Mouse (Mus musculus) MEL (cell line): ENCODE measurements around the gene Ppp2r1b. TPM values are rescaled to one million over a fixed set of nuclear protein-coding genes. Genes with fewer than 3 reads are reported as not detected.

Source experiments
- DNase-seq: peaks from one replicate; pipeline ENCODE4 v3.0.0; 2011; ENCODE audit warnings: low read depth, low spot score
- H3K27ac ChIP-seq: 2 replicates; pipeline ENCODE4 v1.5.1; 2012; ENCODE audit warnings: low read depth, mild to moderate bottlenecking, control low read depth, low read length, moderate library complexity; ENCODE audit not compliant: control insufficient read depth
- H3K27me3 ChIP-seq, 2 experiments: fragments of 150-350 bp in 1 of 2; sonication (generic) in 1 of 2; 2 replicates each; pipeline ENCODE4 v1.6.1; 2012; ENCODE audit warnings: low read length in 2 of 2, mild to moderate bottlenecking in 2 of 2, improper control_type of control experiment in 1 of 2, moderate library complexity in 1 of 2; ENCODE audit not compliant: insufficient read depth in 2 of 2, control insufficient read depth in 1 of 2
- H3K36me3 ChIP-seq, 2 experiments: 2 replicates each; pipeline ENCODE4 v1.6.1; 2012 to 2014; ENCODE audit warnings: low read length in 2 of 2, improper control_type of control experiment in 1 of 2, inconsistent platforms in 1 of 2, mild to moderate bottlenecking in 1 of 2; ENCODE audit not compliant: insufficient read depth in 2 of 2, control insufficient read depth in 1 of 2
- H3K4me1 ChIP-seq, 2 experiments: fragments of 150-350 bp in 1 of 2; sonication (generic) in 1 of 2; 2 replicates each; pipeline ENCODE4 v1.6.1; 2012; ENCODE audit warnings: low read length in 2 of 2, improper control_type of control experiment in 1 of 2, mild to moderate bottlenecking in 1 of 2; ENCODE audit not compliant: insufficient read depth in 2 of 2, control insufficient read depth in 1 of 2
- H3K4me3 ChIP-seq, 2 experiments: fragments of 150-350 bp in 1 of 2; sonication (generic) in 1 of 2; 2 replicates each; pipeline ENCODE4 v1.5.1; 2012; ENCODE audit warnings: low read depth in 2 of 2, low read length in 2 of 2, mild to moderate bottlenecking in 2 of 2, moderate library complexity in 2 of 2, control low read depth in 1 of 2, improper control_type of control experiment in 1 of 2; ENCODE audit not compliant: control insufficient read depth in 1 of 2, insufficient read depth in 1 of 2
- H3K79me2 ChIP-seq: 2 replicates; pipeline ENCODE4 v1.6.1; 2012; ENCODE audit warnings: mild to moderate bottlenecking, low read length, moderate library complexity; ENCODE audit not compliant: control insufficient read depth, poor library complexity, insufficient read depth
- H3K9ac ChIP-seq: 2 replicates; pipeline ENCODE4 v1.6.1; 2012; ENCODE audit warnings: low read depth, mild to moderate bottlenecking, control low read depth, low read length, moderate library complexity; ENCODE audit not compliant: control insufficient read depth, poor library complexity, severe bottlenecking
- H3K9me3 ChIP-seq: fragments of 150-350 bp; sonication (generic); replicated peaks from 2 replicates; pipeline ENCODE4 v1.6.1; 2012; ENCODE audit warnings: mild to moderate bottlenecking, low read length, improper control_type of control experiment, moderate library complexity; ENCODE audit not compliant: insufficient read depth
- CHD2 ChIP-seq: IDR thresholded peaks from 2 replicates; pipeline ENCODE4 v1.6.1; 2011; ENCODE audit warnings: low read length, improper control_type of control experiment
- ELF1 ChIP-seq: IDR thresholded peaks from 2 replicates; pipeline ENCODE4 v1.6.1; 2014; ENCODE audit warnings: low read depth, mild to moderate bottlenecking, inconsistent platforms, low read length, improper control_type of control experiment, moderate library complexity
- ETS1 ChIP-seq: IDR thresholded peaks from 2 replicates; pipeline ENCODE4 v1.6.1; 2012; ENCODE audit warnings: low read depth, mild to moderate bottlenecking, inconsistent platforms, low read length, improper control_type of control experiment, moderate library complexity
- GABPA ChIP-seq: IDR thresholded peaks from 2 replicates; pipeline ENCODE4 v1.6.1; 2012; ENCODE audit warnings: low read depth, mild to moderate bottlenecking, inconsistent platforms, low read length, improper control_type of control experiment, moderate library complexity
- GATA1 ChIP-seq: IDR thresholded peaks from 2 replicates; pipeline ENCODE4 v1.6.1; 2011; ENCODE audit warnings: low read depth, low read length, improper control_type of control experiment
- JUND ChIP-seq: IDR thresholded peaks from 2 replicates; pipeline ENCODE4 v1.6.1; 2011; ENCODE audit warnings: low read depth, mild to moderate bottlenecking, improper control_type of control experiment, low read length
- MAFK ChIP-seq: IDR thresholded peaks from 2 replicates; pipeline ENCODE4 v1.6.1; 2011; ENCODE audit warnings: low read depth, mild to moderate bottlenecking, low read length, improper control_type of control experiment, borderline replicate concordance
- MAX ChIP-seq: IDR thresholded peaks from 2 replicates; pipeline ENCODE4 v1.6.1; 2011; ENCODE audit warnings: low read length, improper control_type of control experiment
- MYB ChIP-seq: IDR thresholded peaks from 2 replicates; pipeline ENCODE4 v1.6.1; 2011; ENCODE audit warnings: mild to moderate bottlenecking, low read depth, low read length, improper control_type of control experiment
- MYC ChIP-seq: IDR thresholded peaks from 2 replicates; pipeline ENCODE4 v1.6.1; 2011; ENCODE audit warnings: low read depth, mild to moderate bottlenecking, low read length, improper control_type of control experiment, moderate library complexity
- POLR2AphosphoS5 ChIP-seq: IDR thresholded peaks from 2 replicates; pipeline ENCODE4 v1.6.1; 2012; ENCODE audit warnings: low read depth, borderline replicate concordance, mild to moderate bottlenecking, inconsistent platforms, low read length, moderate library complexity, mixed read lengths
- RAD21 ChIP-seq: IDR thresholded peaks from 2 replicates; pipeline ENCODE4 v1.6.1; 2011; ENCODE audit warnings: mild to moderate bottlenecking, low read depth, low read length, improper control_type of control experiment
- RCOR1 ChIP-seq: IDR thresholded peaks from 2 replicates; pipeline ENCODE4 v1.6.1; 2012; ENCODE audit warnings: low read depth, mild to moderate bottlenecking, inconsistent platforms, low read length, improper control_type of control experiment
- TAL1 ChIP-seq: IDR thresholded peaks from 2 replicates; pipeline ENCODE4 v1.6.1; 2012; ENCODE audit warnings: mild to moderate bottlenecking, inconsistent platforms, low read length, moderate library complexity, mixed read lengths
- TBP ChIP-seq: IDR thresholded peaks from 2 replicates; pipeline ENCODE4 v1.8.0; 2011; ENCODE audit warnings: low read depth, low read length, improper control_type of control experiment
- UBTF ChIP-seq: IDR thresholded peaks from 2 replicates; pipeline ENCODE4 v1.6.1; 2012; ENCODE audit warnings: low read depth, mild to moderate bottlenecking, inconsistent platforms, low read length, improper control_type of control experiment, moderate library complexity, borderline replicate concordance; ENCODE audit not compliant: insufficient read depth
- USF2 ChIP-seq, 2 experiments: IDR thresholded peaks; 2 replicates each; pipeline ENCODE4 v1.6.1; 2011 to 2012; ENCODE audit warnings: improper control_type of control experiment in 2 of 2, low read length in 2 of 2, borderline replicate concordance in 1 of 2, inconsistent platforms in 1 of 2, low read depth in 1 of 2, mild to moderate bottlenecking in 1 of 2; ENCODE audit not compliant: insufficient read depth in 1 of 2
- ZC3H11A ChIP-seq: IDR thresholded peaks from 2 replicates; pipeline ENCODE4 v1.6.1; 2012; ENCODE audit warnings: low read depth, mild to moderate bottlenecking, inconsistent platforms, low read length, improper control_type of control experiment
- ZKSCAN1 ChIP-seq: IDR thresholded peaks from 2 replicates; pipeline ENCODE4 v1.6.1; 2012; ENCODE audit warnings: low read depth, mild to moderate bottlenecking, inconsistent platforms, low read length, improper control_type of control experiment, moderate library complexity
- ZMIZ1 ChIP-seq: IDR thresholded peaks from 2 replicates; pipeline ENCODE4 v1.6.1; 2012; ENCODE audit warnings: low read depth, mild to moderate bottlenecking, inconsistent platforms, low read length, improper control_type of control experiment, moderate library complexity
- ZNF384 ChIP-seq: IDR thresholded peaks from 2 replicates; pipeline ENCODE4 v1.6.1; 2012; ENCODE audit warnings: low read depth, mild to moderate bottlenecking, inconsistent platforms, low read length, improper control_type of control experiment
- polyA plus RNA-seq, 2 experiments: library from polyadenylated mRNA; stranded (reverse) in 1 of 2; unstranded in 1 of 2; fragments of >175 nt in 1 of 2; fragments of >200 nt in 1 of 2; gene quantifications; 2 replicates each; pipeline versions ENCODE4 v1.2.1 to v1.2.4; 2012; ENCODE audit warnings: low replicate concordance in 2 of 2, low read depth in 1 of 2; ENCODE audit not compliant: insufficient read length in 2 of 2, insufficient read depth in 1 of 2, missing spikeins in 1 of 2
- total RNA-seq: library from RNA; depleted of rRNA; stranded (reverse); fragments of 300-350 nt; gene quantifications from 2 replicates; pipeline ENCODE4 v1.2.3, GENCODE M21; 2012

The Ppp2r1b gene
- total and polyA plus RNA-seq, 3 experiments, result 67.6 to 101 TPM; not detected in 1

GRCm38 (mm10) chr9:50867015-50867414 lies 21.9 kb downstream of the Ppp2r1b start:
- no peak overlapping the region for H3K9ac ChIP-seq
- DNase-seq, result no peak
- peaks cover 0 to 34% of the 10 kb centered on the region in 2 experiments; a peak in 2 of 4 replicates for H3K36me3 ChIP-seq
- H3K9me3 ChIP-seq, result no peaks in the 10 kb centered on the region
- no peaks in the 10 kb centered on the region for H3K27me3 ChIP-seq
- TF ChIP-seq ZC3H11A, result no peak
- H3K79me2 ChIP-seq, result peaks cover 3% of the 10 kb centered on the region; the same call in 1 of the 2 replicates
- no peaks in the 10 kb centered on the region for H3K4me1 ChIP-seq
- no peak overlapping the region for H3K4me3 ChIP-seq
- H3K27ac ChIP-seq, result no peak overlapping the region

- no peak overlapping the region for H3K4me3 ChIP-seq
- no peak for DNase-seq
- no peak overlapping the region for H3K9ac ChIP-seq
- peaks cover 3% of the 10 kb centered on the region; the same call in 1 of the 2 replicates for H3K79me2 ChIP-seq
- H3K27ac ChIP-seq, result no peak overlapping the region
- no peaks in the 10 kb centered on the region for H3K27me3 ChIP-seq
- peaks cover 0 to 34% of the 10 kb centered on the region in 2 experiments; a peak in 2 of 4 replicates for H3K36me3 ChIP-seq
- TF ChIP-seq CHD2 (no peak), MAX (no peak), JUND (no peak), ZKSCAN1 (no peak), GATA1 (no peak), USF2 (IDR thresholded peaks at IDR 0.05; ENCODE audit: borderline replicate concordance in 1 of 2, insufficient read depth in 1 of 2, low read depth in 1 of 2, low read length in 2 of 2) (no peak), POLR2AphosphoS5 (no peak), MYB (no peak), GABPA (no peak), RCOR1 (no peak), RAD21 (no peak), ETS1 (no peak), ZNF384 (no peak), MAFK (no peak), ZMIZ1 (no peak), ELF1 (no peak), TAL1 (no peak), UBTF (no peak), TBP (no peak), MYC (no peak)
- TF ChIP-seq, all 39 proteins: peak for 0
- H3K4me1 ChIP-seq, result no peaks in the 10 kb centered on the region
- no peaks in the 10 kb centered on the region for H3K9me3 ChIP-seq
Observed at GRCm38 (mm10) chr9:50868182-50868581, 23.1 kb downstream of the Ppp2r1b start.
